Mouse (Mus musculus) thymus, postnatal 25 days (tissue): ENCODE measurements around the gene Ikbkg.
"Not testable (repeated sequence)": the region's sequence is repeated elsewhere in the genome, so short reads cannot be mapped to it uniquely, and the experiment has no call there.

Source experiments
- DNase-seq: peaks from one replicate; pipeline ENCODE4 v3.0.0; 2022

Gene Ikbkg

DNA sequence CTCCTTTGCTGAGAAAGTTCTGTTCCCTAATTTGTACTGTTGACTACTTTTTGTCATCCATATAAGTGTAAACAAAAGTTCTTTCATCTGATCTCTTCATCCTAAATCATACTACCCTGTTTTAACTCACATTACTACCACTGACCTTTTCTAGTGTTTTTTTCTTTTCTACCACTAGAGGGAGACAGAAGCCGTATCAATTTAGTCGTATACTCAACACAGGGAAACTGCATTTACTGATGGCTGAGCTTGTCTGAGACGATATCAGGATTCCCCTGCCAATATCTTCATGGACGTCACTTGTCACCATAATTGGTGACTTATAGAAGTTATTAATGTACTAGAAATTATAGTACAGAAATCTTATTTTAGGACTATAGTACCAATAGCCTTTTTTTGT, 59.7 kb downstream of the Ikbkg start:
- DNase-seq: no peak

DNA sequence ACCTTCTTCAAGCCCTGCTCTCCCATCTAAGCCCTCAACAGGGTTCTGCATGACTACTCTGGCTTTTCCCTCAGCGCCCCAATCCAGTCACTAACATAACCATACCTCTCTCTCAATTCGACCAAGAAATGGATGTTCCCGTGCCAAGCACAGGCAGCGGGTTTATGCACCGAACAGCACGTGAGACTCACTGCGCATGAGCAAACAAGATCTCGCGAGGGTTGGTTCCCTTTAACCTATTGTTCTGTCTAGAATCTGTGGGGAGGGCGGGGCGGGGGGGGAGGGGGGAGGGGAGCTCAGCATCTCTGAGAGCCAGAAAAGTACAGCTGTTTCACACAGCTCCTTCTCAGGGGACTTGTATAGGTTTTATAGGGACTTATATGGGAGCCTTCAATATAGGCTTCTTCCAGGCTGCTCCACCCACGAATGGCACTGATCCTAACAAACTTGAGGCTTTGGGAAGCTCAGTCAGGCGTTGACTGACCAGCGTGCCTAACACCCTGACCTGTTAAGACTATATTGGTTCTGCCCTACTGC, 88.3 kb downstream of the Ikbkg start, which contains the start of gene Gm6880:
TSS of gene Gm6880 (minus strand) at position 51 of the 537 bp plus-strand sequence.
- DNase-seq: not testable (repeated sequence)

- DNase-seq: no peak
Measured at GRCm38 (mm10) chrX:74497131-74497530, 104.0 kb downstream of the Ikbkg start.
